Mouse (Mus musculus): Measurements from ENCODE around the gene Trmt1.

- TF ChIP-seq POLR2A (IDR thresholded peaks at IDR 0.05; ENCODE audit: borderline replicate concordance, extremely low read depth, low read depth, low read length) (no peak), CTCF (IDR thresholded peaks at IDR 0.05; ENCODE audit: insufficient read depth, low read length) (no peak)
These were observed at the start of gene Trmt1 for GRCm38 (mm10) chr8:84686191-84687002.

Measured in lung, adult 2 months (tissue).